Mouse (Mus musculus): Measurements from ENCODE around the gene Chl1.

Chl1 gene

GRCm38 (mm10) chr6:103585667-103586066 lies 75.3 kb downstream of the Chl1 start:
- no peak for TF ChIP-seq GATA4 (IDR thresholded peaks at IDR 0.05; ENCODE audit: insufficient replicate concordance, low read length)

- no peak for TF ChIP-seq GATA4 (IDR thresholded peaks at IDR 0.05; ENCODE audit: insufficient replicate concordance, low read length)
Measured at GRCm38 (mm10) chr6:103586081-103586480, 75.7 kb downstream of the Chl1 start.

DNA sequence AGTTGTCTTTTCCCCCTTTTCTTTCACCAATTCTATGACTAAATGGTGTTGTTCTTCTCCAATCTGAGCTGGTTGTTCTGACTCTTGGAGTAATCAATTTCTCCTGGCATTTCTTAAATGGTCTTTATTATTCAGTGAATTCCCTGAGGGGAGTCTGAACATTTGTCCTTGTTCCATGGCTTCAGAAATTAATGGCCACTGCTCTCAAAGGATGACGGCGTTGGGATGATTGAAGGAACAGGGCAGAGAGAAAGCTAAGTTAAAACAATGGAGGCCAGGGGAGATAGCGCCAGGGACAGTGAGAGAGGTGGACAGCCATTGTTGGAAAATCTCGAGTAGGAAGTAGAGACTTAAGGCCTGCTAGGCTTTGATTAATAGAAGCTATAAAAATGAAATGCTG lies 91.7 kb downstream of the Chl1 start:
- no peak for TF ChIP-seq GATA4 (IDR thresholded peaks at IDR 0.05; ENCODE audit: insufficient replicate concordance, low read length)

GRCm38 (mm10) chr6:103610656-103611055 lies 100.3 kb downstream of the Chl1 start:
- no peak for TF ChIP-seq GATA4 (IDR thresholded peaks at IDR 0.05; ENCODE audit: insufficient replicate concordance, low read length)

DNA sequence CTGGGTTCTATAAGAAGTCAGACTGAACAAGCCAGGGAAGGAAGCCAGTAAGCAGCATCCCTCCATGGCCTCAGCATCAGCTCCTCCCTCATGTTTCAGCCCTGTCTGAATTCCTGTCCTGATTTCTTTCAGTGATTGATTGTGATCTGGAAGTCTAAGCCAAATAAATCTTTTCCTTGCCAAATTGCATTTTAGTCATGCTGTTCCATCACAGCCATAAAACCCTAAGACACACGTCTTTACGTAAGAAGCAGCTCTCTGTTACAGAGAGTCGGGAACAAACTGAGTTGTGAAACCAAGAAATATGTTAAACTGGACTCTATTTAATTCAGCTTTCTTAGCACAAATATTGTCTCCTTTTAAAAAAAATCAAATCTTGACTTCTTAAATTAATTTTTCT lies 102.2 kb downstream of the Chl1 start:
- TF ChIP-seq GATA4 (IDR thresholded peaks at IDR 0.05; ENCODE audit: insufficient replicate concordance, low read length) = no peak

GRCm38 (mm10) chr6:103613714-103614113 lies 103.3 kb downstream of the Chl1 start:
- no peak for TF ChIP-seq GATA4 (IDR thresholded peaks at IDR 0.05; ENCODE audit: insufficient replicate concordance, low read length)

DNA sequence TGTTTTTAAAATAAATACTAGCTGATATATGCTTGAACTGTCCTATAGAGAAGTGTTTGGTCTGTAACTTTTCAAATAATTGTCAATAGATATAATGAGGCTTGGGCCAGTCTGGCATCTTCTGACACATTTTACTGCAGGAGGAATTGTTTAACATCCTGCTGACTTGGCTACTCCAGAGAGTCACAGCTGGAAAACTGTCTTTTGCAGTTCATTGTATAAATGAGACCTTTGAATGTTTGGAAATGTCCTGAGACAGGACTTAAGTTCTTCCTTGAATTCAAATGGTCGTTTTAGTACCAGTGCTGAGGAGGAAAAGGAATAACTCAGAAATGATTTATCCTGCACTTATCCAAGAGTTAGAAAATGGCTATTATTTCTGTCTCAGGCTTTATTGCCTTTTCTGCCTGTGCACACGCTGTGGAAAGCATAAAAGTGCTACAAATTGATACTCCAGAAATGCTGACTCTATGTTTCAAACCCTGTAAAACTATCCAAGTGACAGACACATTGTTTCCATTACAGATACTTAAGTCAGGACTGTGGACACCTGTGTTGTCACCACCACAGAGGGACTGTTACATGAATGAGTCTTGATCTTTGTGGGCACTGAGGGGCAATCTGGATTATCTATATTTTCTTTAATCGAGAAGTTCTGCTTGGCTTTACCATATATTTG lies 105.7 kb downstream of the Chl1 start:
- no peak for TF ChIP-seq GATA4 (IDR thresholded peaks at IDR 0.05; ENCODE audit: insufficient replicate concordance, low read length)

DNA sequence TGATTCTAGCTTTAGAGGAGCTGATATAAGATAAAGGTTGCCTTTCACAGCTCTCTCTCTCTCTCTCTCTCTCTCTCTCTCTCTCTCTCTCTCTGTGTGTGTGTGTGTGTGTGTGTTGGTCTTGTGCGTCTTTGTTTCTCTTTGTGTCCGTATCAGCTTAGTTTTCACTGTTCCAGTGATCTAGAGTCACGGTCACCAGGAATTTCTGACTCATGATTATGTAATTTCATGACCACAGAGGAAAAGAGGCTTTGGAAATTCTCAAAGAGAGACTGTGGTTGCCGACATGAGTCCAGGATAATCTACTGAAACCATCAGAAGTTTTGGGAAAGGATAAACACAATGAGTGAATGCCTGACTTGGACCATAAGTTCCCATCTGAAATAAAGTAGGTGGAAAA lies 110.5 kb downstream of the Chl1 start:
- TF ChIP-seq GATA4 (IDR thresholded peaks at IDR 0.05; ENCODE audit: insufficient replicate concordance, low read length) = no peak

GRCm38 (mm10) chr6:103622117-103622713 lies 111.8 kb downstream of the Chl1 start:
- no peak for TF ChIP-seq GATA4 (IDR thresholded peaks at IDR 0.05; ENCODE audit: insufficient replicate concordance, low read length)

- no peak for TF ChIP-seq GATA4 (IDR thresholded peaks at IDR 0.05; ENCODE audit: insufficient replicate concordance, low read length)
Measured at GRCm38 (mm10) chr6:103632856-103633255, 122.5 kb downstream of the Chl1 start.

- no peak for TF ChIP-seq GATA4 (IDR thresholded peaks at IDR 0.05; ENCODE audit: insufficient replicate concordance, low read length)
Measured at GRCm38 (mm10) chr6:103656778-103657177, 146.4 kb downstream of the Chl1 start.

DNA sequence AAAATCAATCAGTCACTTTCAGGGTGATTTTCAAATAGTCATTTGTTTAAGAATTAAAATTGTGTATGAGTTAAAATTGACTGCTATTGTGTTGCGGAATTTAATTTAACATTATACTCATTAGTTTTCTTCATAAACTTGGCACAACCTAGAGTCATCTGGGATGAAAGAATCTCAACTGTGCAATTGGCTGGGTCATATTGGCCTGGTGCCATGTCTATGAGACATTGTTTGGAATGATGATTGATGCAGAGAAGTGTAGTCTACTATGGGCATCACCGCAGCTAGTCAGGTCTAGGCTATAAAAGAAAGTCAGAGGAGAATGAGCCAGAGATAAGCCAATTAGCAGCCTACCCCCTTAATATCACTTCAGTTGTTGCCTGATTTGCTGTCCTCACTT lies 148.8 kb downstream of the Chl1 start:
- TF ChIP-seq GATA4 (IDR thresholded peaks at IDR 0.05; ENCODE audit: insufficient replicate concordance, low read length) = no peak

GRCm38 (mm10) chr6:103665206-103665605 lies 154.8 kb downstream of the Chl1 start:
- TF ChIP-seq GATA4 (IDR thresholded peaks at IDR 0.05; ENCODE audit: insufficient replicate concordance, low read length) = no peak

- no peak for TF ChIP-seq GATA4 (IDR thresholded peaks at IDR 0.05; ENCODE audit: insufficient replicate concordance, low read length)
Measured at GRCm38 (mm10) chr6:103665677-103666316, 155.4 kb downstream of the Chl1 start.

- TF ChIP-seq GATA4 (IDR thresholded peaks at IDR 0.05; ENCODE audit: insufficient replicate concordance, low read length) = no peak
Measured at GRCm38 (mm10) chr6:103673111-103673510, 162.7 kb downstream of the Chl1 start.

DNA sequence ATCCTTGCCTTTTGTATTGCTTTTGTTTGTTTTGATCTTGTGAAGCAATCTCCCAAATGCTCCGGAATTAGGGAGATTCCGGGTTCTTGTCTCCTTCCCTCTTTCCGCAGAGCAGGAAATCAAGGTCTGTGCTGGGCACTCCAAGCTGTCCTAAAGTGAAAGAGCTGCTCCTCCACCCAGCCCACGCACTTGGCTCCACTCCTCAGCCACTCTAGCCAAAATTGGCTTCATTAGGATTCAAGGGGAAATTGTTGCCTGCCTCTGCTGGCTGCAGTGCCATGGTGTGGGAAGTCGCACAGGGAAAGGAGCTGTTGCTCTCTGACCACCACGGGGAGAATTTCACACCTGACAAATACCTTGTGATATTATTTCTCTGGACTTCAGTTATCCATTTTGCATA lies 163.9 kb downstream of the Chl1 start:
- no peak for TF ChIP-seq GATA4 (IDR thresholded peaks at IDR 0.05; ENCODE audit: insufficient replicate concordance, low read length)

Measured in liver, adult (tissue).